Mouse (Mus musculus) neural tube, embryonic 10.5 days (tissue): ENCODE measurements at regions not wholly inside any gene's neighbourhood (a gene's known extent, or its start where the extent isn't known, plus 50 kb on each side); places are given as distances from the start of the nearest gene placed in this dataset.
A peak's percentile ranks its signal among the peaks of the same experiment; 100 is the strongest.

ENCODE experiments used
- DNase-seq: peaks from one replicate; pipeline ENCODE4 v3.0.0-alpha.2; 2017; ENCODE audit warnings: low spot score; ENCODE audit errors: extremely low spot score

GRCm38 (mm10) chr10:111779956-111780355 lies 192.5 kb upstream of the Krr1 start:
- no peak for DNase-seq

- DNase-seq: no peak
These were observed 190.2 kb upstream of the Krr1 start for GRCm38 (mm10) chr10:111782195-111782810.

- no peak for DNase-seq
These were observed 189.0 kb upstream of the Krr1 start for GRCm38 (mm10) chr10:111783496-111783895.

GRCm38 (mm10) chr10:111784065-111784853 lies 188.2 kb upstream of the Krr1 start:
- DNase-seq: peak; percentile 50

- DNase-seq: no peak
These were observed 185.3 kb upstream of the Krr1 start for GRCm38 (mm10) chr10:111787175-111787574.

GRCm38 (mm10) chr10:111789264-111789663 lies 183.2 kb upstream of the Krr1 start:
- DNase-seq: no peak

GRCm38 (mm10) chr10:111790911-111791310 lies 181.6 kb upstream of the Krr1 start:
- DNase-seq: no peak

- no peak for DNase-seq
These were observed 177.4 kb upstream of the Krr1 start for GRCm38 (mm10) chr10:111795056-111795455.

GRCm38 (mm10) chr10:111795756-111796155 lies 176.7 kb upstream of the Krr1 start:
- no peak for DNase-seq

GRCm38 (mm10) chr10:111798851-111799281 lies 173.6 kb upstream of the Krr1 start:
- no peak for DNase-seq

- peak; percentile 60 for DNase-seq
These were observed 172.4 kb upstream of the Krr1 start for GRCm38 (mm10) chr10:111799850-111800589.

GRCm38 (mm10) chr10:111800590-111800935 lies 171.9 kb upstream of the Krr1 start:
- DNase-seq: no peak

GRCm38 (mm10) chr10:111801021-111801793 lies 171.3 kb upstream of the Krr1 start:
- DNase-seq: peak; percentile 42

- DNase-seq: peak; percentile 53
These were observed 170.6 kb upstream of the Krr1 start for GRCm38 (mm10) chr10:111801794-111802359.

GRCm38 (mm10) chr10:111806333-111806732 lies 166.1 kb upstream of the Krr1 start:
- no peak for DNase-seq

- no peak for DNase-seq
These were observed 165.5 kb upstream of the Krr1 start for GRCm38 (mm10) chr10:111806916-111807315.

GRCm38 (mm10) chr10:111813736-111814135 lies 158.7 kb upstream of the Krr1 start:
- DNase-seq: no peak

- no peak for DNase-seq
These were observed 157.8 kb upstream of the Krr1 start for GRCm38 (mm10) chr10:111814648-111815047.

- no peak for DNase-seq
These were observed 157.3 kb upstream of the Krr1 start for GRCm38 (mm10) chr10:111815160-111815559.

- DNase-seq: no peak
These were observed 156.5 kb upstream of the Krr1 start for GRCm38 (mm10) chr10:111815821-111816599.
